ENCODE assay signal across 11 mouse cellular contexts in the genomic region with DNA sequence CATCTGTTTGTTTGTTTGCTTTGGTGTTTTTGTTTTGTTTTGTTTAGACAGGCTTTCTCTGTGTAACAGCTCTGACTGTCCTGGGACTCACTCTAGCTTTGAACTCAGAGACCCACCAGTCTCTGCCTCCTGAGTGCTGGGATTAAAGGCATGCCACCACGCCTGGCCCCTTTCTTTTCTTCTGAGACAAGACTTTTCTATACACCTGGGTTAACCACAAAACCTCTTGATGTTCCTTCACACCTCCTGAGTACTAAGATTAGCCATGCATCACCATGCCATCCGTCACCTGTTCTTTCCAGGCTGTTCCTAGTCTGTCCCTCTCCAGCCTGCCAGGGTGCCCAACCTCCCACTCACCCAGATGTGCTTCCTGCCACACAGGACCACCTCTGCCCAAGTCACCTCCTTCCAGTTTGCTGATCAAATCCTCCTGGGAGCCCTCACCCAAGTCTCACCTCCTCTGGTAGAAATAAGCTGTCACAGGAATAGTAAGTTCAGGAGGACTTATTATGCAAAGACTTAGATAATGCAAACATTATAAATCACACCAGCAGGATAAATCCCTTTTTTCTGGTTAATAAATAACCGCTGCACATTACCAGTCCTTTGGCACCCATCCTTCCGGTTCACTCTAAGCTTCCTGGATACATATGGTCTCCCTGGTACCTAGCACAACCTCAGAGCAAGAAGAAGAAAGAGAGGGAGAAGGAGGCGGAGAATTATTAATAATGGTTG.
DNase-seq lines count a peak whose midpoint lies in the region; ATAC-seq and TF ChIP-seq lines count a peak whose summit lies in the region.
"Had no signal": no experiment of that assay in that cellular context is flagged by ENCODE, and none has a peak within 500 bp of the region (broad histone marks: within the 10 kb centered on the region; RNA-seq: fewer than 3 reads in every experiment).

No protein-coding gene starts in this region.

- peak; percentile 29; the same call in 1 of the 2 replicates for ATAC-seq in midbrain, postnatal 0 days (ENCODE audit: low FRiP score)
- ATAC-seq in midbrain, embryonic 14.5 days (ENCODE audit: low FRiP score, low TSS enrichment), result no peak
- peak; percentile 20; the same call in 1 of the 2 replicates for ATAC-seq in megakaryocyte, adult 5-6 weeks (ENCODE audit: poor library complexity, severe bottlenecking)
- ATAC-seq in hindbrain, embryonic 11.5 days (ENCODE audit: low FRiP score), result no peak
- no peak for ATAC-seq in forebrain, embryonic 16.5 days
- ATAC-seq: midbrain, embryonic 15.5 days had no signal

- 77% methylated on average over 5 of the region's 5 CpGs for WGBS in midbrain, postnatal 0 days
- 85% methylated on average over 5 of the region's 5 CpGs for WGBS in midbrain, embryonic 14.5 days
- WGBS in hindbrain, embryonic 11.5 days, result 85% methylated on average over 5 of the region's 5 CpGs
- WGBS in forebrain, embryonic 16.5 days, result 92% methylated on average over 5 of the region's 5 CpGs

- H3K4me2 ChIP-seq in midbrain, postnatal 0 days (ENCODE audit: low read depth, low read length, poor library complexity, severe bottlenecking), result no peak overlapping the region
- no peak overlapping the region for H3K4me2 ChIP-seq in midbrain, embryonic 14.5 days (ENCODE audit: low read length)
- H3K4me2 ChIP-seq in hindbrain, embryonic 11.5 days (replicated peaks; ENCODE audit: low read depth, low read length), result no peak overlapping the region
- no peak overlapping the region for H3K4me2 ChIP-seq in forebrain, embryonic 16.5 days (ENCODE audit: low read length)
- H3K4me2 ChIP-seq: embryonic facial prominence, embryonic 12.5 days; midbrain, embryonic 15.5 days; neural tube, embryonic 12.5 days had no signal

- TF ChIP-seq CTCF in midbrain, postnatal 0 days (IDR thresholded peaks at IDR 0.05), result no peak

- no peaks in the 10 kb centered on the region for H3K36me3 ChIP-seq in midbrain, postnatal 0 days (ENCODE audit: insufficient read depth, low read length)
- no peaks in the 10 kb centered on the region for H3K36me3 ChIP-seq in midbrain, embryonic 14.5 days (ENCODE audit: control insufficient read depth, insufficient read depth, low read length)
- no peaks in the 10 kb centered on the region for H3K36me3 ChIP-seq in hindbrain, embryonic 11.5 days (ENCODE audit: control insufficient read depth, insufficient read depth, low read length)
- no peaks in the 10 kb centered on the region for H3K36me3 ChIP-seq in forebrain, embryonic 16.5 days (ENCODE audit: control insufficient read depth, insufficient read depth)
- H3K36me3 ChIP-seq: embryonic facial prominence, embryonic 12.5 days; midbrain, embryonic 15.5 days; neural tube, embryonic 12.5 days had no signal

- H3K4me1 ChIP-seq in midbrain, postnatal 0 days (ENCODE audit: insufficient read depth, low read length), result no peaks in the 10 kb centered on the region
- H3K4me1 ChIP-seq in midbrain, embryonic 14.5 days (ENCODE audit: control insufficient read depth, insufficient read depth, low read length), result no peaks in the 10 kb centered on the region
- H3K4me1 ChIP-seq in hindbrain, embryonic 11.5 days (replicated peaks; ENCODE audit: control insufficient read depth, insufficient read depth, low read length), result no peaks in the 10 kb centered on the region
- no peaks in the 10 kb centered on the region for H3K4me1 ChIP-seq in forebrain, embryonic 16.5 days (replicated peaks; ENCODE audit: control insufficient read depth, insufficient read depth, low read length)
- H3K4me1 ChIP-seq: neural tube, embryonic 12.5 days had no signal

- H3K27ac ChIP-seq in midbrain, postnatal 0 days (ENCODE audit: low read depth, low read length), result no peak overlapping the region
- no peak overlapping the region for H3K27ac ChIP-seq in midbrain, embryonic 14.5 days (replicated peaks; ENCODE audit: low read depth, low read length)
- no peak overlapping the region for H3K27ac ChIP-seq in hindbrain, embryonic 11.5 days (ENCODE audit: low read depth, low read length)
- no peak overlapping the region for H3K27ac ChIP-seq in forebrain, embryonic 16.5 days (ENCODE audit: low read length)
- H3K27ac ChIP-seq: embryonic facial prominence, embryonic 12.5 days; midbrain, embryonic 15.5 days; neural tube, embryonic 12.5 days had no signal

- H3K4me3 ChIP-seq in midbrain, postnatal 0 days (ENCODE audit: low read depth, low read length), result no peak overlapping the region
- H3K4me3 ChIP-seq in midbrain, embryonic 14.5 days (replicated peaks; ENCODE audit: low read depth, low read length), result no peak overlapping the region
- no peak overlapping the region for H3K4me3 ChIP-seq in hindbrain, embryonic 11.5 days (ENCODE audit: low read depth, low read length)
- H3K4me3 ChIP-seq in forebrain, embryonic 16.5 days (replicated peaks; ENCODE audit: low read length), result no peak overlapping the region
- H3K4me3 ChIP-seq: embryonic facial prominence, embryonic 12.5 days; midbrain, embryonic 15.5 days; neural tube, embryonic 12.5 days had no signal

- peak; percentile 64 for DNase-seq in heart, adult 11 months
- no peak for DNase-seq in heart, postnatal 4 days
- DNase-seq in midbrain, postnatal 0 days (ENCODE audit: low spot score), result no peak
- no peak for DNase-seq in midbrain, embryonic 14.5 days
- DNase-seq in cerebellum, adult 9-10 months, result no peak
- DNase-seq in hindbrain, embryonic 11.5 days (ENCODE audit: low spot score), result no peak

- H3K9me3 ChIP-seq in midbrain, postnatal 0 days (ENCODE audit: low read length), result no peaks in the 10 kb centered on the region
- H3K9me3 ChIP-seq in midbrain, embryonic 14.5 days (ENCODE audit: control insufficient read depth, low read length), result no peaks in the 10 kb centered on the region
- H3K9me3 ChIP-seq in hindbrain, embryonic 11.5 days (ENCODE audit: control insufficient read depth, low read length), result no peaks in the 10 kb centered on the region
- H3K9me3 ChIP-seq in forebrain, embryonic 16.5 days (ENCODE audit: control insufficient read depth, low read length), result no peaks in the 10 kb centered on the region
- H3K9me3 ChIP-seq: embryonic facial prominence, embryonic 12.5 days; midbrain, embryonic 15.5 days; neural tube, embryonic 12.5 days had no signal

- H3K27me3 ChIP-seq in midbrain, postnatal 0 days (ENCODE audit: insufficient read depth, low read length), result no peaks in the 10 kb centered on the region
- H3K27me3 ChIP-seq in midbrain, embryonic 14.5 days (ENCODE audit: control insufficient read depth, insufficient read depth, low read length), result no peaks in the 10 kb centered on the region
- H3K27me3 ChIP-seq in hindbrain, embryonic 11.5 days (ENCODE audit: control insufficient read depth, insufficient read depth, low read length), result no peaks in the 10 kb centered on the region
- H3K27me3 ChIP-seq in forebrain, embryonic 16.5 days (replicated peaks; ENCODE audit: control insufficient read depth, insufficient read depth, low read length), result no peaks in the 10 kb centered on the region
- H3K27me3 ChIP-seq: embryonic facial prominence, embryonic 12.5 days; midbrain, embryonic 15.5 days; neural tube, embryonic 12.5 days had no signal

- H3K9ac ChIP-seq in midbrain, postnatal 0 days (replicated peaks; ENCODE audit: low read length, poor library complexity, severe bottlenecking), result no peak overlapping the region
- H3K9ac ChIP-seq in midbrain, embryonic 14.5 days (replicated peaks; ENCODE audit: low read length), result no peak overlapping the region
- H3K9ac ChIP-seq in hindbrain, embryonic 11.5 days (ENCODE audit: low read depth, low read length), result no peak overlapping the region
- H3K9ac ChIP-seq in forebrain, embryonic 16.5 days (replicated peaks; ENCODE audit: low read depth, low read length), result no peak overlapping the region
- H3K9ac ChIP-seq: embryonic facial prominence, embryonic 12.5 days; midbrain, embryonic 15.5 days; neural tube, embryonic 12.5 days had no signal

Comparison
In these comparisons a context has a peak if more than half of its experiments do, and no peak if none do; other contexts are left out.
1. ATAC-seq: peak in midbrain, postnatal 0 days (single experiment) and megakaryocyte, adult 5-6 weeks (single experiment); none in midbrain, embryonic 14.5 days (single experiment), hindbrain, embryonic 11.5 days (single experiment) and forebrain, embryonic 16.5 days (single experiment).